Mouse (Mus musculus): ENCODE results near the gene Pus3. TPM values are rescaled to one million over a fixed set of nuclear protein-coding genes. Genes with fewer than 3 reads are reported as not detected.

Pus3 gene
- total and polyA plus RNA-seq, 2 experiments = 1.3 to 5.3 TPM

DNA sequence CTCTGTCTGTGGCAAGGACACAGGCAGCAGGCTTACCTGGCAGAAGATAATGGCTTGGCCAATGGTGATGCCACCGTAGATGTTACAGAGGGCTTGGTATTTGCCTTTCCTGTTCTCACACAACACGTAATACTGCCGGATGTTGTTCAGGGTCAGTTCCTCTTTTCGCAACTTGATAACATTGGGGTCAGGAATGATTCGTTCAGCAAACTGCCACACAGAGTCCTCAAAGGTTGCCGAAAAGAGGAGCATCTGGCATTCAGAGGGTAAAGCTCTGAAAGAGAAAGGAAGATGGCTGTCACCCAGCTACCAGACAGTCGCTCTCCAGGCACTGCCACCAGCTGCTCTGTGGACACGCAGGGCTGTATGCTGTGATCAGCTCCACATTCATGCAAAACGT lies 11.7 kb upstream of the Pus3 start:
- Histone ChIP-seq H3K4me1 (ENCODE audit: control insufficient read depth, insufficient read depth, low read length) (no peaks in the 10 kb centered on the region), H3K36me3 (ENCODE audit: control insufficient read depth, insufficient read depth, low read length) (no peaks in the 10 kb centered on the region), H3K9ac (ENCODE audit: low read depth, low read length) (no peak overlapping the region), H3K4me3 (ENCODE audit: insufficient read depth, low read depth, low read length) (no peak overlapping the region), H3K27me3 (ENCODE audit: control insufficient read depth, insufficient read depth, low read length) (no peaks in the 10 kb centered on the region), H3K79me2 (ENCODE audit: control insufficient read depth, insufficient read depth, low read length) (no peaks in the 10 kb centered on the region), H3K27ac (replicated peaks; ENCODE audit: insufficient read depth, low read depth, low read length) (no peak overlapping the region)
- WGBS = 20% methylated on average over 9 of the region's 9 CpGs
- no peak for DNase-seq (ENCODE audit: extremely low read depth, low read depth, low spot score)
- TF ChIP-seq CTCF (IDR thresholded peaks at IDR 0.05; ENCODE audit: low read depth, low read length) (no peak), POLR2A (IDR thresholded peaks at IDR 0.05; ENCODE audit: extremely low read depth, insufficient read depth, low read length) (no peak)

DNA sequence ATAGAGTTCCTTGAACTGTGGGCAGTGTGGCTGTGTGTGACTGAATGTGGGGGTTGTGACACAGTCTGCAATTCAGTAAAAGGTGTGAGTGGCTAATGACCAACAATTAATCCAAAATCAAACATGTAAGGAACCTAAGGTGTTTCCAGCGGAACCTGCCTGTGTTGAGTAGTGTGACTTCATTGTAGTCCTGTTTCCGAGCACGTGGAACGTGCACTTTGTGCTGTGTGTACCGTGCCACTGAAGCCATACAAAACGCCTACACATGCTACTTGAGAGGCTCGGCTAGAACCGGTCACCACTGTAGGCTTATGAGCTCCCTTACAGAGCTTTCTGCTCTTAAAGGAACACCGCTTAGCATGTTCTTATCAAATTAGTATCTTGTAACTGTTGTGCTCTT lies 9.9 kb upstream of the Pus3 start:
- no peak for DNase-seq (ENCODE audit: extremely low read depth, low read depth, low spot score)
- H3K9ac ChIP-seq (ENCODE audit: low read depth, low read length) = no peak overlapping the region
- WGBS = 75% methylated on average over 9 of the region's 9 CpGs
- H3K27ac ChIP-seq (replicated peaks; ENCODE audit: insufficient read depth, low read depth, low read length) = no peak overlapping the region
- TF ChIP-seq CTCF (IDR thresholded peaks at IDR 0.05; ENCODE audit: low read depth, low read length) = no peak
- no peak for TF ChIP-seq POLR2A (IDR thresholded peaks at IDR 0.05; ENCODE audit: extremely low read depth, insufficient read depth, low read length)
- no peaks in the 10 kb centered on the region for H3K36me3 ChIP-seq (ENCODE audit: control insufficient read depth, insufficient read depth, low read length)
- no peak overlapping the region for H3K4me3 ChIP-seq (ENCODE audit: insufficient read depth, low read depth, low read length)
- H3K4me1 ChIP-seq (ENCODE audit: control insufficient read depth, insufficient read depth, low read length) = no peaks in the 10 kb centered on the region
- no peaks in the 10 kb centered on the region for H3K79me2 ChIP-seq (ENCODE audit: control insufficient read depth, insufficient read depth, low read length)
- H3K27me3 ChIP-seq (ENCODE audit: control insufficient read depth, insufficient read depth, low read length) = no peaks in the 10 kb centered on the region

DNA sequence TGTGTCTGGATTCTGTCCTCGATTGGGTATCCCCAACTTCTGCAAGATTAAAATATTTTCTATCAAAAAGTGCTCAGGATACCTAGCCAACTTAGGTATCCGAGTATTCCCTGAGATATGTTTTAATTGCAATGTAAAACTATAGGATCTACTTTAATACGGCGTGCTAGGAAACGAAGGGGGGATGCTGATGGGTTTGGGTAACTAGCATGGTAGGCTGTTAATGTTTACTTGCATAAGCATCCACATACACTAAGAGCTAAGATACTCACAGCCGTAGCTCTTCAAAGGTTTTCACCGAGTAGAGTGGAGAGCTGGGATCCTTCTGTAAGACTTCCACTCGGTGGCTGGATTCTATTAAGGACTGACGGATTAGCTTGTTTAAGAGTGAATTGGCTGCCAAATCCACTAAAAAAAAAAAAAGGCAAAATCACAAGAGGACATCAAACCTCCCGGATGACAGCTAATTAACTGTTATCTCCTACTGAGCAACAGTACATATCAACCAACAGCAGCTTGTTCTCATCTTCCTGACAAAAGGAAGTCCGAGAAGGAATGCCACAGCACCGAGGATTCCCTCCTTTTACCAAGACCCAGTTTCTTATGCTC lies 1.8 kb upstream of the Pus3 start:
- no peak overlapping the region for H3K27ac ChIP-seq (replicated peaks; ENCODE audit: insufficient read depth, low read depth, low read length)
- H3K79me2 ChIP-seq (ENCODE audit: control insufficient read depth, insufficient read depth, low read length) = no peaks in the 10 kb centered on the region; the same call in 1 of the 2 replicates
- TF ChIP-seq CTCF (IDR thresholded peaks at IDR 0.05; ENCODE audit: low read depth, low read length) = no peak
- no peak for TF ChIP-seq POLR2A (IDR thresholded peaks at IDR 0.05; ENCODE audit: extremely low read depth, insufficient read depth, low read length)
- H3K27me3 ChIP-seq (ENCODE audit: control insufficient read depth, insufficient read depth, low read length) = peaks cover 5% of the 10 kb centered on the region
- H3K4me3 ChIP-seq (ENCODE audit: insufficient read depth, low read depth, low read length) = no peak overlapping the region
- DNase-seq (ENCODE audit: extremely low read depth, low read depth, low spot score) = peak; percentile 43
- H3K9ac ChIP-seq (ENCODE audit: low read depth, low read length) = no peak overlapping the region
- 55% methylated on average over 12 of the region's 12 CpGs for WGBS
- H3K36me3 ChIP-seq (ENCODE audit: control insufficient read depth, insufficient read depth, low read length) = 0 out of 2 replicates have a peak, but pooled peaks cover 2% of the 10 kb centered on the region
- peaks cover 3% of the 10 kb centered on the region for H3K4me1 ChIP-seq (ENCODE audit: control insufficient read depth, insufficient read depth, low read length)

DNA sequence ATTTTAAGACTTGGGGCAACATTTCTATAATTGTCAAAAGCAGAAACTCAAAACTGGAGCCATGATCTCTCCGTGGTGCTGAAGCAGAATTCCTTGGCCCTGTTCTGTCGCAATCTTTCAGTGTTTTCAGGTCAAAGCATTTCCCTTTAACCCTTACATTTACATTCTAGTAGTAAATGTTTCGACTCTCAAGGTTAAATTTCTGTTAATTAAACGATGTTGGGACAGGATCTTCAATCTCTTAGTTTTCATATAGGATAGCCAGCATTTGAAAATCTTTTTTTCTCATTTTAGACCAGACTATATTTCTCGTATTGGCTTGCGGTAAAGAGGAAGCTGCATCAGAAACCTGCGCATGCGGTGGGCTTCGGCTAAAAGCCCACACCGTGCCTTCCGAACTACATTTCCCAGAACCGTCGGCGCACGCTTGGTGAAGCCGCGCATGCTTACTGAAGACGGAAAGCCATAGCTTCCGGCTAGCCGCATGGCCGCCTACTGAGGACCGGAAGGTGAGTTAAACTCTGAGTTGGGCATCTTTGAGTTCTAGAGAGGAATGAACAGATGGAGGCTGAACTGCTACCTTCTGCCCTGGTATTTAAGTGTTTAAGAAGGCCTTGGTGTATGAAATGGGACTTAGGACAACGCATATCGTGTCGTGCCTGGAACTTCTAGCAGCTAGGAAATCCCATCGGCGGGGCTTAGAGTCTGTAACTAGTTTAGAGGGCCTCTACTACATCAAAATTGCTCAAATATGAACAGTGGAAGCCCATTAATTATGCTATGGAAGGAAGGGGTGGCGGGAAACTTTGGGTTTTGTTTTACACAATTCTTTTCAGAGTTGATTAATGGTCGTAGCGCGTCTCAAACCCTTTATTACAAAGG lies 855 bp downstream of the Pus3 start:
- TF ChIP-seq CTCF (IDR thresholded peaks at IDR 0.05; ENCODE audit: low read depth, low read length) = no peak
- peak; percentile 53 for TF ChIP-seq POLR2A (IDR thresholded peaks at IDR 0.05; ENCODE audit: extremely low read depth, insufficient read depth, low read length)
- peak; percentile 73 for DNase-seq (ENCODE audit: extremely low read depth, low read depth, low spot score)
- Histone ChIP-seq H3K79me2 (ENCODE audit: control insufficient read depth, insufficient read depth, low read length) (no peaks in the 10 kb centered on the region; the same call in 1 of the 2 replicates), H3K27ac (replicated peaks; ENCODE audit: insufficient read depth, low read depth, low read length) (no peak overlapping the region), H3K27me3 (ENCODE audit: control insufficient read depth, insufficient read depth, low read length) (peaks cover 5% of the 10 kb centered on the region), H3K4me1 (ENCODE audit: control insufficient read depth, insufficient read depth, low read length) (peaks cover 3% of the 10 kb centered on the region), H3K4me3 (ENCODE audit: insufficient read depth, low read depth, low read length) (peak overlapping the region; percentile 88), H3K36me3 (ENCODE audit: control insufficient read depth, insufficient read depth, low read length) (0 out of 2 replicates have a peak, but pooled peaks cover 2% of the 10 kb centered on the region), H3K9ac (ENCODE audit: low read depth, low read length) (peak overlapping the region; percentile 71)
- WGBS = 1% methylated on average over 31 of the region's 31 CpGs

DNA sequence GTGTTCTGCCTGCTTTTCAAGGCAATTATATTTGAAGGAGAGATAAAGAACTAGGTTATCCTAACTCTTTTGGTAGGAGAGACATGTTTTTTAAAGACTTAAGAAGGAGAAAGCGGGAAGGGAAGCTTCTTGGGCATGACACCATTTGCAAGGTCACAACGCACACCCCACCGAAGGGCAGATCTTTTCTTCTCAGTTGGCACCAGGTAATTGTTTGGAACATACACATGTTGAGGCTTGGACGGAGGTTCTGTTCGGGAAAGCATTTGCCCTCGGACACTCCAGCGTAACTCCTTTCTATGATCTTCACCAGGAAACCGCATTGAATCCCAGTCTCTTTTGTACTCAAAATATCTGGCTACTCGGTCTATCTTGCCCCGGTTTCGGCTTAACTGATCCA lies 2.7 kb downstream of the Pus3 start:
- 98% methylated on average over 11 of the region's 11 CpGs for WGBS
- no peak for TF ChIP-seq CTCF (IDR thresholded peaks at IDR 0.05; ENCODE audit: low read depth, low read length)
- no peak for TF ChIP-seq POLR2A (IDR thresholded peaks at IDR 0.05; ENCODE audit: extremely low read depth, insufficient read depth, low read length)
- peaks cover 5% of the 10 kb centered on the region for H3K27me3 ChIP-seq (ENCODE audit: control insufficient read depth, insufficient read depth, low read length)
- H3K36me3 ChIP-seq (ENCODE audit: control insufficient read depth, insufficient read depth, low read length) = peaks cover 13% of the 10 kb centered on the region
- H3K79me2 ChIP-seq (ENCODE audit: control insufficient read depth, insufficient read depth, low read length) = no peaks in the 10 kb centered on the region; the same call in 1 of the 2 replicates
- H3K4me3 ChIP-seq (ENCODE audit: insufficient read depth, low read depth, low read length) = no peak overlapping the region
- no peak for DNase-seq (ENCODE audit: extremely low read depth, low read depth, low spot score)
- H3K27ac ChIP-seq (replicated peaks; ENCODE audit: insufficient read depth, low read depth, low read length) = no peak overlapping the region
- H3K4me1 ChIP-seq (ENCODE audit: control insufficient read depth, insufficient read depth, low read length) = peaks cover 3% of the 10 kb centered on the region
- H3K9ac ChIP-seq (ENCODE audit: low read depth, low read length) = no peak overlapping the region

All from liver, adult 2 months (tissue).